Mouse (Mus musculus) liver, adult 2 months (tissue): ENCODE measurements at regions not wholly inside any gene's neighbourhood (a gene's known extent, or its start where the extent isn't known, plus 50 kb on each side); places are given as distances from the start of the nearest gene placed in this dataset.

Experiments used
- CTCF ChIP-seq: fragments of 200-500 bp; IDR thresholded peaks from 2 replicates; pipeline ENCODE4 v1.5.1; 2011; ENCODE audit warnings: low read depth, low read length, control low read depth
- POLR2A ChIP-seq: fragments of 200-500 bp; IDR thresholded peaks from 2 replicates; pipeline ENCODE4 v1.6.1; 2011; ENCODE audit warnings: low read length, control low read depth; ENCODE audit not compliant: insufficient read depth; ENCODE audit errors: extremely low read depth

GRCm38 (mm10) chr16:30774951-30775661, 175.6 kb downstream of the Fam43a start:
- no peak for TF ChIP-seq CTCF
- no peak for TF ChIP-seq POLR2A
